ENCODE assay signal across 12 mouse cellular contexts in genomic region chr4:134471469-134471868, GRCm38 (mm10). TPM values are rescaled to one million over a fixed set of nuclear protein-coding genes. Genes with fewer than 3 reads are reported as not detected.
DNase-seq lines count a peak whose midpoint lies in the region; ATAC-seq lines count a peak whose summit lies in the region.
"Had no signal": no experiment of that assay in that cellular context is flagged by ENCODE, and none has a peak within 500 bp of the region (broad histone marks: within the 10 kb centered on the region; RNA-seq: fewer than 3 reads in every experiment).

No protein-coding gene starts in this region.

- no peak for ATAC-seq in CD4-positive, CD25-positive, alpha-beta regulatory T cell, adult 4 months

- peak; percentile 37 for DNase-seq in CD4-positive, CD25-positive, alpha-beta regulatory T cell, adult 2 months (ENCODE audit: low read depth, low spot score)
- DNase-seq in thymus, postnatal 0 days (ENCODE audit: low spot score), result peak; percentile 21
- DNase-seq in thymus, postnatal 36 days, result no peak
- DNase-seq in induced T-regulatory cell, adult 2 months (ENCODE audit: low read depth), result peak; percentile 48
- DNase-seq in B cell, adult 2 months, result no peak
- DNase-seq in right cerebral cortex, postnatal 14 days, result no peak
- no peak for DNase-seq in urinary bladder, adult 18-20 months (ENCODE audit: low spot score in 2 of 2)
- DNase-seq: adrenal gland, postnatal 10 days; cerebellum, adult 8-10 months; kidney, adult 9 months had no signal

RNA-seq across cellular contexts. Expression of gene Stmn1, which starts 3.3 kb away (rescaled TPM):
- polyA plus RNA-seq in CD4-positive, CD25-positive, alpha-beta regulatory T cell, adult 4 months (2017; shearing (Covaris generic)), result 100 to 1,000 TPM in 1 of 2 experiments, 10 to 100 TPM in 1; 80.7 to 125 TPM
- polyA plus RNA-seq in thymus, postnatal 0 days (2015; fragmentation: Nextera tagmentation; extraction: Ambion mirVana), result 1,989 and 2,008 TPM in 2 replicates

RNA-seq across cellular contexts. Expression of gene Paqr7, which starts 25.0 kb away (rescaled TPM):
- 10 to 100 TPM; 21.3 to 56.0 TPM for polyA plus RNA-seq in CD4-positive, CD25-positive, alpha-beta regulatory T cell, adult 4 months (2017; shearing (Covaris generic))
- 8.1 TPM in 2 replicates for polyA plus RNA-seq in thymus, postnatal 0 days (2015; fragmentation: Nextera tagmentation; extraction: Ambion mirVana)

RNA-seq across cellular contexts. Expression of gene Aunip, which starts 39.3 kb away (rescaled TPM):
- 1 to 10 TPM in 1 of 2 experiments, under 1 TPM in 1; 0.26 to 1.2 TPM for polyA plus RNA-seq in CD4-positive, CD25-positive, alpha-beta regulatory T cell, adult 4 months (2017; shearing (Covaris generic))
- polyA plus RNA-seq in thymus, postnatal 0 days (2015; fragmentation: Nextera tagmentation; extraction: Ambion mirVana), result 14.3 and 16.7 TPM in 2 replicates
- polyA plus RNA-seq: liver, adult 2 months had no signal

Comparison
In these comparisons a context has a peak if more than half of its experiments do, and no peak if none do; other contexts are left out.
1. DNase-seq: peak in CD4-positive, CD25-positive, alpha-beta regulatory T cell, adult 2 months (single experiment), thymus, postnatal 0 days (single experiment) and induced T-regulatory cell, adult 2 months (single experiment); none in thymus, postnatal 36 days (0 of 2), B cell, adult 2 months (0 of 2), right cerebral cortex, postnatal 14 days (single experiment) and urinary bladder, adult 18-20 months (0 of 2).
2. RNA of gene Stmn1, which starts 3.3 kb away (polyA plus RNA-seq): 1,989 to 2,008 TPM in thymus, postnatal 0 days; 80.7 to 125 TPM in CD4-positive, CD25-positive, alpha-beta regulatory T cell, adult 4 months; every median in the first group is over 10 times any median in the second.